Mouse (Mus musculus) hindlimb bud, embryonic 11.5 days (tissue): ENCODE results near the gene Acta1.

Experiments
- DNase-seq: peaks from one replicate; pipeline ENCODE4 v3.0.0-alpha.2; 2012; ENCODE audit warnings: low read depth, low spot score; ENCODE audit errors: extremely low spot score

Acta1 gene

DNA sequence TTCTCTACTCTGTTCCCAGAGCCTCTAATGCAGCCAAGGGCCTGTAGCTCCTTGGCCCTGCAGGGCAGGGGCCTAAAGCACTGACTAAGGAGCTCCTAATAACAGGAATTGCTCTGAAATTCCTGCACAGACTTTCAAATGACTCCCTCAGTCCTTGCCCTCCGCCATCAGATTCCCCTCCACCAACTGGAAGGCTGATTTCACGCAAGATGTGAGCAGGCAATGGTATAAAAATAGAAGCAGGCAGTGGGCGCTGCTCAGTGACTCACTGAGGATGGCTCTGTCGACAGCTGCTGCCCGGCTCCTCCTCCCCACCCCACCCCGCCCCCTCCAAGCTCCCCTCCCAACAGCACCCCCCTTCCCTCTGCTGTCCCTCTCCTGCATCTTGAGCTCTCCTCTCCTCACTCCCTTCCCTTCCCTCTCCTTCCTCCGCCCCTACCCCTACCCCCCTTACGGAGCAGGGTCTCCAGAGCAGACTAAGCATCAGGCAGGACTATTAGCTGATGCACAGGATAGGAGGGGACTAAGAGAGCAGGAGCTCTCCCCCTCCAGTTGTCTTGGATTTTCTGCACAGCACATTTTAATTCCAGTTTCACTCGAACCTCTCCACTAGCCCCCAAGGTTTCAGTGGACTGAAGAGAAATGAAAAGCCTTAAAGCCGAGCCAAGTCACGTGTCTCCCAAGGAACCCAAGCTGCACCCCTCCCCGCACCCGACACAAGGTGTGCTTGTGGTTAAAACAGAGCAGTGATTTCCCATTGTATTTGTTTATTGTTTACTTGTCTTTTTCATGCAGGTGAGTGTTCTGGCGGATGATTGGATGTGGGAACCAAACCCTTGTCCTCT lies 9.6 kb downstream of the Acta1 start:
- no peak for DNase-seq

- no peak for DNase-seq
Measured at GRCm38 (mm10) chr8:123883094-123883493, 11.5 kb downstream of the Acta1 start.

DNA sequence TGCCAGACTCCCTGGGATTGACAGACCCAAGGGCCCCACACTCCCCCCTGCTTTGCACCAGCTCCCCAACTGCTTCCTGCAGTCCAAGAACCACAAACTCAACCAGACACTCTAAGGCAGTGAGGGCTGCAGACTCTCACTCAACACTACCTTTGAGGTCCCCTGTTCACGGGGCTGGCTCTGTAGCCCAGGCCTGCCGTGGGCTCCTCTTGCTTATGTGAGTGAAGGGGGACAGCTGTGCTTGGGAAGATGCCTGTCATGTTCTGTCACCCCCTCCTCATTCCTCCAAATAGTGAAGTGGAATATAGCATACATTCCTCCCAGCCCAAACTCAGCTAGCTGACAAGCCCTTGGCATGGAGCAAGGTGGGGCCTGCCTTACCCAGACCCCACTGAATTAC lies 12.1 kb downstream of the Acta1 start:
- no peak for DNase-seq

DNA sequence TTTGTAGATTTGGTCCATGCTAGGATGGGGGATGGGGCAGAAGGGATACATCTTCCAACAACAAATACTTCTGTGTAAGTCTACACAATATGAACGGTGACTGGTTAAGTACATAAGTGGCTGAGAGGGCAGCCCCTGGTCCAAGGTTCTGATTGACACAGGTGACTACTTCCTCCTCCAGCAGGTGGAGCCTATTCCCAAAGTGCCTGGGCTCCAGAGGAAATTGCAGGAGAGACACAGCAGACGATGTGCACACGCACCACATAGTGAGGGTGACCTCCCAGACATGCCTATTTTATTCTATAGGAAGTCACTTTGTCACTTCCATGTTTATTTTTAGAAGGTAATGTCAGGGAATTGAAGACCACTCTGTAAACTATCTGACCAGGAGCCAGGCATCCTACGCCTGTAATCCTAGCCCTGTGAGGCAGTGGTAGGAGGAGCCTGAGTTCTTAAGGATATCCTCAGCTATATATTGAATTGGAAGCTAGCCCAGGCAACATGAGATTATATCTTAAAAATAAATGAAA lies 13.7 kb downstream of the Acta1 start:
- no peak for DNase-seq

DNA sequence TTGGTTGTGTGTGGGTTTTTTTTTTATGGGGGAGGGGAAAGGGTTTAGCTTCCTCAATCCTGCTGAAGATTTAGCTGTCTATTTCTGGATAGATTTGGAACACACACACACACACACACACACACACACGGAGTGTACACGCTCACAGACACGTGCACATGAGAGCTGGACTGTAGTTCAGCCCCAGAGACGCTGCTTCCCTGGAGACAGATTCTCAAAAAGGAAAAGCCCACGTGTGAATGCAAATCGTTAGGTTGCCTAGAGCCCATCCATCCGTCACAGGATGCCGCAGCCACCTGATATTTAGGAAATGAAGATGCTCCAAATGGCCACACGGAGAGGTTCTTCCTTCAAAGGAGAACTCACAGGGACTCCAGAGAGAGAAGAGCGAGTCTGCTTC lies 14.3 kb downstream of the Acta1 start:
- no peak for DNase-seq

- DNase-seq: no peak
Measured at GRCm38 (mm10) chr8:123877865-123878264, 16.7 kb downstream of the Acta1 start.

GRCm38 (mm10) chr8:123874324-123874723 lies 20.2 kb downstream of the Acta1 start:
- DNase-seq: no peak

DNA sequence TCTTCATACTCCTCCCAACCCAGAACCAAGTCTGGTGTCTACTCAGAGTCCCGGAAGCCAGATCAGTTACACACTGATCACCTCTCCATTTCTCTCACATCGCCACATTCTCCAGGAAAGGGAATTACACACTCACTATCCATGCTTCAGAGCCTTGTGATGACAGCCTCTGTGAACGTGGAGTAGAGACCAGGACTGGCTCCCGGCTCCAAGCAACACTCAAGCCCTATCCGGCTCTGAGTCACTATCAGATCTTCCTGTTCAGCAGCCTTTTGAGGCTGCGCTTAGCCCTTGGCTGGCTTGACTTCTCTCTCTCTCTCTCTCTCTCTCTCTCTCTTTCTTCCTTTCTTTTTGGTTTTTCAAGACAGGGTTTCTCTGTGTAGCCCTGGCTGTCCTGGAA lies 21.2 kb downstream of the Acta1 start:
- no peak for DNase-seq

- DNase-seq: no peak
Measured at GRCm38 (mm10) chr8:123872048-123872447, 22.5 kb downstream of the Acta1 start.

DNA sequence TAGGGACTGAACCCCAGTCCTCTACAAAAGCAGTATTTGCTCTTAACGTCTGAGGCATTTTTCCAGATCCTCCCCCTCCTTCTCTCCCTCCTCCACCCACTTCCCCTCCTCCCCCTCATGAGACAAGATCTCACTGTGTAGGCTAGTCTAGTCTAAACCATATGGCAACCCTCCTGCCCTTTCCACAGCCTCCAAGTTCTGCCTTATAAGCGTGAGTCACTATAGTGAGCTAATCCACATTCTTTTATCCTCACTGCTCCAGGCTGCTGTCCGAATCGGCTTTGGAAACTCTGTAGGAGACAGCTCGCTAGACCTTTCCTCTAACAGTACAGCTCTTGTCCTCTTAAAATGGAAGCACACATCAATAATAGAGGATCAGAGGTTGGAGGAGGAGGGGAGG lies 27.6 kb downstream of the Acta1 start:
- no peak for DNase-seq

DNA sequence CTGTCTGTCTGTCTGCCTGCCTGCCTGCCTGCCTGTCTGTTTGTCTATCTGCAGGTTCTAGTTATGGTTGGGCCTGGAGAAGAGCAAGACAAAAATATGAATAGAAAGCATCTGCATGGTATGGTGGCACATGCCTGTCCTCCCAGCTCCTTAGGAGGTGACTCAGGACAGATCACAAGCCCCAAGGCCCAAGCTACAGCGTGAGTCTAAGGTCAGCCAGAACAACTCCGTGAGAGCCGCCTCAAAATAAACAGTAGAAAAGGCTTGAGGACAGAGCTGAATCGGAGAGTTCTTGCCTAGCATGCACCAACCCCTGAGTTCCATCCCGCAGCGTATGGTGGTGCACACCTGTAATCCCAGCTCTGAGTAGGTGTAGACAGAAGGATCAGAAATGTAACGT lies 28.8 kb downstream of the Acta1 start:
- DNase-seq: no peak

DNA sequence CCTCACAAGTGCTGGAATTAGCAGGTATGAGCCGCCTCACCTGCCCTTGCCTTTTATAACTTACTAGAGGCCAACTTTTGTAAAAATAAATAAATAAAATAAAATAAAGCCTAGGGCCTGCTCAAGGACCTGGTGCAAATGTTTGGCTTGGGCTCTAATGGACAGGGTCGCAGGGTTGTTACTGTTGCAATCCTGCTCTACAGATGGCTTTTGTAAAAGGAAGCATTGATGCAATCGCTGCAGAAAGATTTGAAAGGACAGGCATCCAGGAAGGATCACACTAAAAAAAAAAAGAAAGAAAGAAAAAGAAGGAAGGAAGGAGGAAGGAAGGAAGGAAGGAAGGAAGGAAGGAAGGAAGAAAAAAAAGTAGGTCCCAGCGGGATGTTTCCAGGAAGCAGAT lies 34.2 kb downstream of the Acta1 start:
- DNase-seq: no peak

DNA sequence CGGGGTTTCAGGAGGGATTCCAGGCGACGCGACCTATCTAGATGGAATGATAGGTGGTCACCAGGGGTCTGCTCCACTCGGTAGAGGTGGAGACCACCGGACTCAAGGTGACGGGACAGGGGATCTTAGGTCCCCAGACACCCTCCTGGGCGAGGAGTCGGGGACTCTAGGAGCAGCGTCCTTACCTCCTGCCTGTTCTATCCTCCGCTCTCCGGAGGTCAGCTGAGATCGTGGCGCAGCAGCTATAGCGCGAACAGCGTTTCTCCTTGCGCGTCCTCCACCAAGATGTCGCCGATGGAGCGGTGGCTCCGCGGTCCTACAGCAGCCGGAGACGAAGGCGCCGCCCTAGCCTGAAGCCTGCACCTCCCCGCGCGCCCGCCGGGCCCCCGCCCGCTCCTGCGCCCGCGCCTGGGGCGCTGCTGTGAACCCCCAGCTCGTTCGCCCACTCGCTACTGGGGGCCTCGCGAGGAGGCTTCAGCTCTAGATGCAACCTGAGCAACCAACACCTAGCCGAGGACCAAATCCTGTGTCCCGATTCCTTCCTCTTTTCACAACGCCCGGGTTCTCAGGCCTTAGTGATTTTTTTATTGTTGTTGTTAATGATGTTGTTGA lies 34.8 kb downstream of the Acta1 start, which contains the start of gene Ccsap:
Gene Ccsap, minus strand, starts transcription at position 562 of the 612 bp plus-strand sequence.
- no peak for DNase-seq

GRCm38 (mm10) chr8:123858941-123859647 lies 35.5 kb downstream of the Acta1 start:
- DNase-seq: peak; percentile 56

- DNase-seq: no peak
Measured at GRCm38 (mm10) chr8:123858574-123858940, 36.0 kb downstream of the Acta1 start.

DNA sequence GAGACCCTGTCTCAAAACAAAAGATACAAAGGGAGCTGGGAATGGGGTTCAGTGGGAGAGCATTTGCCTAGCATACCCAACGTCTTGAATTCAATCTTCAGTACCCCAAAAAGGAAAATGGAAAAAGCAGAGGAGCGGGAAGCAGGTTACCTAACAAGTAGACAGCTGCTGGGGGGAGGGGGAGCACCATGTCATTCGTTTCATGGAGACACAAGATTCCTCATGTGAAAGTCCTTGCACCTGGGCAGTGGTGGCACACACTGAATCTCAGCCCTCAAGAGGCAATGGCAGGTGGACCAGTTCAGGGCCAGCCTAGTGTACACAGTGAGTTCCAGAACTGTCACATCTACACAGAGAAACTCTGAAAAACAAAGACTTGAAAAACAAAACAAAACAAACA lies 37.2 kb downstream of the Acta1 start:
- DNase-seq: no peak

- DNase-seq: no peak
Measured at GRCm38 (mm10) chr8:123854733-123855475, 39.6 kb downstream of the Acta1 start.

DNA sequence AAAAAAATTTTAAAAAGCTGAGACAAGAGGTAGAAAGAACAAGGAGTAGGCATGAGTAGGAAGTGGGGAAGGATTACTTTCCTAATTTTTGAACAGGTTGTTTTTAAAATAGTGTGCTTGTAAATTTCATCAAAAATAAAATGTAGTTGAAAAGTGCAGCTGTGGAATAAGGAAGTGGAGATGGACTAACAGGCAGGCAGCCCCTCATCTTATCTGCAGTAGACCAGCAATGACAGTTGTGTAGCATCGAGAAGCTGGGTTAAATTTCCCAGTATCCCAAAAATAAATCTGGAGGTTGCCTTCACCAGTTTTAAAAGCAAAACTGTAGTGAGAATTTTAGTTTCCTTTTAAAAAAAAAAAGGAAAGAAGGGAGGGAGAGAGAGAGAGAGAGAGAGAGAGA lies 40.3 kb downstream of the Acta1 start:
- no peak for DNase-seq

- DNase-seq: no peak
Measured at GRCm38 (mm10) chr8:123851590-123851989, 43.0 kb downstream of the Acta1 start.

DNA sequence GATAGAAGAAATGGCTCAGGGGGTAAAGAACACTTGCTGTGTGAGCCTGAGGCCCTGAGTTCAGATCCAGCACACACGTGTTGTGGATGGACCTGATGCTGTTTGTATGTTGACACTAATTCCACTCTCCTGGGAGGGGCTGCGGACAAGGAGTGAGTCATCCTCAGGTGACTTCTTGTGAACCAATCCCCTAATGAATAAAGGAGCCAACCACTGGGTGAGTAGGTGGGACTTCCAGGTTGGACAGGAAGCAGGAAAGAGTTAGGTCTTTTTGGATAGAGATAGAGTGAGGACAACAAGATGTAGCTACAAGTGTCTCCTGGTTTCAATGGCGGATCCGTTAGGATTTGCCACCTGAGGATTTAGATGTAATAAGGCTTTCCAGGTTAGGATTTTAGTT lies 45.2 kb downstream of the Acta1 start:
- DNase-seq: no peak

GRCm38 (mm10) chr8:123847546-123847945 lies 47.0 kb downstream of the Acta1 start:
- DNase-seq: no peak
